Mouse (Mus musculus): ENCODE results near the gene Dph6. TPM values are rescaled to one million over a fixed set of nuclear protein-coding genes. Genes with fewer than 3 reads are reported as not detected.

Gene Dph6
- polyA plus RNA-seq, 1 experiment from 2014 or later = 32.8 TPM

DNA sequence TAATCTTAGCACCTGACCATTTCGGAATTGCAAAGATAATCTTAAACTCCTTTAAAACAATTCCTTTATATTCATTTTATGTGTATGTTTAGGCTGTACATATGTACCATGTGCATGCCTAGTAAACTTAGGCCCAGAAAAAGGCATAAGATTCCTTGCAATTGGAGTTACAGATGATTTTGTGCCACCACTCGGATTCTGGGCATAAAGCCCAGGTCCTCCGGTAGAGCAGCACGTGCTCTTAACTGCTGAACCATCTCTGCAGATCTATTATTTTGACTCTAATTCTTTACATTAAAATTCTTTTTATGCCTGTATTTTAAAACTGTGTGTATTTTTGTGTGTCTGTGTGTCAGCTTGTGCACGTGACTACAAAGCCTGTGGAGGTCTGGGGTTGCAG lies 134.3 kb downstream of the Dph6 start:
- Histone ChIP-seq H3K4me1 (ENCODE audit: control insufficient read depth, insufficient read depth, low read length) (no peaks in the 10 kb centered on the region), H3K9ac (replicated peaks; ENCODE audit: low read depth, low read length) (no peak overlapping the region), H3K36me3 (ENCODE audit: control insufficient read depth, insufficient read depth, low read length) (0 out of 2 replicates have a peak, but pooled peaks cover 2% of the 10 kb centered on the region), H3K4me2 (replicated peaks; ENCODE audit: low read depth, low read length) (no peak overlapping the region), H3K9me3 (ENCODE audit: control insufficient read depth, low read depth, low read length) (no peaks in the 10 kb centered on the region), H3K27ac (ENCODE audit: low read length) (no peak overlapping the region), H3K4me3 (ENCODE audit: low read depth, low read length) (no peak overlapping the region), H3K27me3 (ENCODE audit: control insufficient read depth, insufficient read depth, low read length) (no peaks in the 10 kb centered on the region)
- WGBS = 70% methylated on average over 5 of the region's 5 CpGs
- no peak for ATAC-seq (ENCODE audit: insufficient number of reproducible peaks, insufficient read depth, low FRiP score, low read depth)

DNA sequence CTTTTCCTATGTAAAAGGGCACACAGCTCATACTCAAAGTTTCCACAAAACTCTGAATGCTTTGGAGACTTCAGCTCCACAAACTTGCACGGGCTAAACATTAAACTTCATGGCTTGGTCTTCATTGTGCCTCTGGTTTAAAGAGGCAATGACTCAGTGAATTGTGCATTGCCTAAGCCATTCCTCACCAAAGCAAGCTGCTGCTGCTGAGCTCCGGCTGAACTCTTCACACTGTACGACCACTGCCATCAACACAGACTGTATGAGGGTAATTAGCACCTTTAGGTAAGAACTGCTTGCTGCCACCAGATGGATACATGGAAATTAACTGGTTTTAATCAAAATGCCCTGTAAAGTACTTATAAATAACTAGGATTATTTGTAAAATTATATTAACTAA lies 134.9 kb downstream of the Dph6 start:
- no peak overlapping the region for H3K27ac ChIP-seq (ENCODE audit: low read length)
- H3K27me3 ChIP-seq (ENCODE audit: control insufficient read depth, insufficient read depth, low read length) = no peaks in the 10 kb centered on the region
- 0 out of 2 replicates have a peak, but pooled peaks cover 2% of the 10 kb centered on the region for H3K36me3 ChIP-seq (ENCODE audit: control insufficient read depth, insufficient read depth, low read length)
- 70% methylated on average over 3 of the region's 3 CpGs for WGBS
- no peaks in the 10 kb centered on the region for H3K9me3 ChIP-seq (ENCODE audit: control insufficient read depth, low read depth, low read length)
- no peak for ATAC-seq (ENCODE audit: insufficient number of reproducible peaks, insufficient read depth, low FRiP score, low read depth)
- H3K4me1 ChIP-seq (ENCODE audit: control insufficient read depth, insufficient read depth, low read length) = no peaks in the 10 kb centered on the region
- H3K4me3 ChIP-seq (ENCODE audit: low read depth, low read length) = no peak overlapping the region
- H3K9ac ChIP-seq (replicated peaks; ENCODE audit: low read depth, low read length) = no peak overlapping the region
- no peak overlapping the region for H3K4me2 ChIP-seq (replicated peaks; ENCODE audit: low read depth, low read length)

DNA sequence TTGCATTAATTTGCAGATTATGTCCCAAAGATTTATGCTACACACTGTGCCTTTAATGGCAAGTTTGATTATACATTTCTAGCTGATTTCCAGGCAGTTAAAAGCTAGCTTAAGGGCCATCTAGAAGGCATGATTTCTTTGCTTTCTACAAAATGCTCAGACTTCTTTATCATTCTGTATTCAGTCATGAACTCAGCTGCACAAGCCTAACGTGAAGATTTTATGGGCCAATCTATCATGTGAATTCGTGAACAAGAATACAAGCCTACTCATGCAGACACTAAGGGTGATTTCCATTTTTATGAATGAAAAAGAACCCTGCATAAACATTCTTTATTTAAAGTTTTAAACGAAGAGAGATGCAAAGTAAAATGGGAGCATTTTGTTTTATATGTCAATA lies 162.4 kb downstream of the Dph6 start:
- no peaks in the 10 kb centered on the region for H3K27me3 ChIP-seq (ENCODE audit: control insufficient read depth, insufficient read depth, low read length)
- no peak overlapping the region for H3K9ac ChIP-seq (replicated peaks; ENCODE audit: low read depth, low read length)
- no peak overlapping the region for H3K4me2 ChIP-seq (replicated peaks; ENCODE audit: low read depth, low read length)
- no peak for ATAC-seq (ENCODE audit: insufficient number of reproducible peaks, insufficient read depth, low FRiP score, low read depth)
- H3K27ac ChIP-seq (ENCODE audit: low read length) = peak overlapping the region; percentile 4; the same call in 1 of the 2 replicates
- H3K9me3 ChIP-seq (ENCODE audit: control insufficient read depth, low read depth, low read length) = no peaks in the 10 kb centered on the region
- H3K4me3 ChIP-seq (ENCODE audit: low read depth, low read length) = no peak overlapping the region
- 20% methylated on average over 3 of the region's 3 CpGs for WGBS
- H3K4me1 ChIP-seq (ENCODE audit: control insufficient read depth, insufficient read depth, low read length) = 0 out of 2 replicates have a peak, but pooled peaks cover 3% of the 10 kb centered on the region
- H3K36me3 ChIP-seq (ENCODE audit: control insufficient read depth, insufficient read depth, low read length) = no peaks in the 10 kb centered on the region

DNA sequence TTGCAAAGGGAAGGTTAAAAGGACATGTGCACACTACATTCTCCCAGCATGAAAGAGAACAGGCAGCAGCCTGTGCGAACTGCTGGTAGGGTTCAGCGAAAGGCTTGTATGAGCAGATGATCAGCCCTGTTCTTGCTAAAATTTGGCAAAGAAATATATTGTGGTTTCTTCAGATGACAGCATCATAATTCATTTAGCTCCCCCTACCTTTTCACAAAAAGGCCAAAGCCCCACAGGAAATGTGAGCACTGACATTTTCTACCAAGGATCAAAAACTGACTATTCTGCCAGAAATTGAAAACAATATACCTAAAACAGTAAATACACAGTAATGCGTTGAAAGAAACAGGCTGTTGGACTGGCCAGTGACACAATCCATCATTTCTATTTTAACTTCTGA lies 162.9 kb downstream of the Dph6 start:
- no peak overlapping the region for H3K4me3 ChIP-seq (ENCODE audit: low read depth, low read length)
- no peaks in the 10 kb centered on the region for H3K36me3 ChIP-seq (ENCODE audit: control insufficient read depth, insufficient read depth, low read length)
- no peak overlapping the region; the same call in 1 of the 2 replicates for H3K27ac ChIP-seq (ENCODE audit: low read length)
- no peaks in the 10 kb centered on the region for H3K27me3 ChIP-seq (ENCODE audit: control insufficient read depth, insufficient read depth, low read length)
- no peak overlapping the region for H3K4me2 ChIP-seq (replicated peaks; ENCODE audit: low read depth, low read length)
- H3K9ac ChIP-seq (replicated peaks; ENCODE audit: low read depth, low read length) = no peak overlapping the region
- 23% methylated on average over 3 of the region's 3 CpGs for WGBS
- H3K9me3 ChIP-seq (ENCODE audit: control insufficient read depth, low read depth, low read length) = no peaks in the 10 kb centered on the region
- ATAC-seq (ENCODE audit: insufficient number of reproducible peaks, insufficient read depth, low FRiP score, low read depth) = peak; percentile 80; the same call in 1 of the 2 replicates
- H3K4me1 ChIP-seq (ENCODE audit: control insufficient read depth, insufficient read depth, low read length) = 0 out of 2 replicates have a peak, but pooled peaks cover 3% of the 10 kb centered on the region

DNA sequence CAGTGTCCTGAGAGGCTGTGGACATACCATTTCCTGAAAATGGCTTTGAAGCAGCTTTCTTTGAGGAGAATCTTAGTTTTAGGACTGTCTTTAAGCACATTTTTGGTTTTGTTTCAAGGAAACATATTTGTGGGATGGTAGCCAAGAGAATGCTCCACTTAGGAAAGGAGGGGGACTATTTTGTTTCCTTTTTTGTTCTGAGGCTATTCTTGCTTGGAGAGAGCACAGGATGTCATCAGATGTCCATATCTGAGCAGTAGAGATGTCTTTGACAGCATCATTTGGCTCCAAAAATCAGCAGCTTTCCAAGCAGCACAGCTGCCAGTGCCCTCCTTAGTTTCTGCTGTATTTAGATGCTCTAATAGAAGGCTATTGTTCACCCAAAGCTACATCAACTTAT lies 167.8 kb downstream of the Dph6 start:
- Histone ChIP-seq H3K9ac (replicated peaks; ENCODE audit: low read depth, low read length) (no peak overlapping the region), H3K9me3 (ENCODE audit: control insufficient read depth, low read depth, low read length) (no peaks in the 10 kb centered on the region), H3K4me2 (replicated peaks; ENCODE audit: low read depth, low read length) (no peak overlapping the region), H3K27me3 (ENCODE audit: control insufficient read depth, insufficient read depth, low read length) (no peaks in the 10 kb centered on the region), H3K4me3 (ENCODE audit: low read depth, low read length) (no peak overlapping the region), H3K36me3 (ENCODE audit: control insufficient read depth, insufficient read depth, low read length) (no peaks in the 10 kb centered on the region), H3K27ac (ENCODE audit: low read length) (no peak overlapping the region), H3K4me1 (ENCODE audit: control insufficient read depth, insufficient read depth, low read length) (0 out of 2 replicates have a peak, but pooled peaks cover 3% of the 10 kb centered on the region)
- no peak for ATAC-seq (ENCODE audit: insufficient number of reproducible peaks, insufficient read depth, low FRiP score, low read depth)

Measured in stomach, embryonic 14.5 days (tissue).